Mouse (Mus musculus) bone marrow, adult 2 months (tissue): ENCODE results near the gene Ric8a. TPM values are rescaled to one million over a fixed set of nuclear protein-coding genes. Genes with fewer than 3 reads are reported as not detected.

Experiments
- H3K27ac ChIP-seq: fragments of 200-500 bp; 2 replicates; pipeline ENCODE4 v1.5.1; 2012; ENCODE audit warnings: low read depth, mild to moderate bottlenecking, control low read depth, inconsistent platforms, low read length; ENCODE audit not compliant: control insufficient read depth, poor library complexity, insufficient read depth
- H3K4me1 ChIP-seq: fragments of 200-500 bp; 2 replicates; pipeline ENCODE4 v1.6.1; 2011; ENCODE audit warnings: low read length; ENCODE audit not compliant: control insufficient read depth, insufficient read depth
- H3K4me3 ChIP-seq: fragments of 200-500 bp; replicated peaks from 2 replicates; pipeline ENCODE3; 2011; ENCODE audit warnings: mild to moderate bottlenecking, low read depth, low read length, control low read depth; ENCODE audit not compliant: control insufficient read depth
- CTCF ChIP-seq: fragments of 200-500 bp; IDR thresholded peaks from 2 replicates; pipeline ENCODE4 v1.5.1; 2011; ENCODE audit warnings: low read length, control low read depth; ENCODE audit not compliant: control insufficient read depth, insufficient read depth
- POLR2A ChIP-seq: fragments of 200-500 bp; IDR thresholded peaks from 2 replicates; pipeline ENCODE4 v1.6.1; 2011; ENCODE audit warnings: low read depth, mild to moderate bottlenecking, control low read depth, low read length, borderline replicate concordance; ENCODE audit not compliant: control insufficient read depth
- WGBS: fragments of 180-500 bp; shearing (Covaris S2); methylation state at CpG from one replicate; pipeline ENCODE4 v1.1.7; 2018; 5-methylcytosine and 5-hydroxymethylcytosine counted together
- polyA plus RNA-seq: library from polyadenylated mRNA; stranded (reverse); fragments of >200 nt; gene quantifications from 2 replicates; pipeline ENCODE4 v1.2.4, GENCODE M21; 2011; ENCODE audit warnings: low replicate concordance; ENCODE audit not compliant: missing spikeins, insufficient read depth, insufficient read length

Gene Ric8a
- polyA plus RNA-seq: 26.4 and 53.0 TPM in 2 replicates

- TF ChIP-seq POLR2A (peak; percentile 72; the same call in 1 of the 2 replicates), CTCF (no peak)
- Histone ChIP-seq H3K4me1 (peaks cover 6% of the 10 kb centered on the region; the same call in 1 of the 2 replicates), H3K4me3 (peak within 1 kb of the TSS; percentile 82), H3K27ac (peak within 1 kb of the TSS; percentile 88)
- WGBS: under 1% methylated on average over 50 of the region's 50 CpGs
Observed at GRCm38 (mm10) chr7:140856785-140857549, at the start of gene Ric8a. Gene Ric8a, plus strand, starts transcription at chr7:140856957.

- no peak for TF ChIP-seq POLR2A
- no peak; the same call in 1 of the 2 replicates for TF ChIP-seq CTCF
- 80% methylated on average over 6 of the region's 6 CpGs for WGBS
Observed at GRCm38 (mm10) chr7:140810496-140810895, 46.3 kb upstream of the Ric8a start.

GRCm38 (mm10) chr7:140811714-140812113, 45.0 kb upstream of the Ric8a start:
- Histone ChIP-seq H3K4me1 (no peaks in the 10 kb centered on the region), H3K4me3 (no peak overlapping the region), H3K27ac (no peak overlapping the region)
- TF ChIP-seq CTCF: no peak
- TF ChIP-seq POLR2A: no peak
- 82% methylated on average over 13 of the region's 13 CpGs for WGBS

More at GRCm38 (mm10) chr7:140810496-140810895, 46.3 kb upstream of the Ric8a start:
- Histone ChIP-seq H3K4me3 (no peak overlapping the region), H3K4me1 (no peaks in the 10 kb centered on the region), H3K27ac (no peak overlapping the region)

- H3K4me3 ChIP-seq: no peak overlapping the region
- H3K27ac ChIP-seq: no peak overlapping the region
- no peaks in the 10 kb centered on the region for H3K4me1 ChIP-seq
- no peak for TF ChIP-seq POLR2A
- no peak for TF ChIP-seq CTCF
- WGBS: 83% methylated on average over 12 of the region's 12 CpGs
Observed at GRCm38 (mm10) chr7:140812850-140813249, 43.9 kb upstream of the Ric8a start.

GRCm38 (mm10) chr7:140820173-140820572, 36.6 kb upstream of the Ric8a start:
- WGBS: 75% methylated on average over 4 of the region's 4 CpGs

GRCm38 (mm10) chr7:140821305-140821652, 35.5 kb upstream of the Ric8a start:
- no peak overlapping the region for H3K27ac ChIP-seq
- H3K4me3 ChIP-seq: no peak overlapping the region
- no peaks in the 10 kb centered on the region; the same call in 1 of the 2 replicates for H3K4me1 ChIP-seq
- no peak for TF ChIP-seq POLR2A
- no peak for TF ChIP-seq CTCF
- WGBS: 70% methylated on average over 5 of the region's 5 CpGs

More at GRCm38 (mm10) chr7:140820173-140820572, 36.6 kb upstream of the Ric8a start:
- Histone ChIP-seq H3K4me1 (no peaks in the 10 kb centered on the region; the same call in 1 of the 2 replicates), H3K27ac (no peak overlapping the region), H3K4me3 (no peak overlapping the region)
- no peak for TF ChIP-seq POLR2A
- no peak for TF ChIP-seq CTCF

- TF ChIP-seq POLR2A (no peak), CTCF (no peak)
- Histone ChIP-seq H3K4me1 (no peaks in the 10 kb centered on the region; the same call in 1 of the 2 replicates), H3K27ac (no peak within 1 kb of the TSS), H3K4me3 (peak within 1 kb of the TSS; percentile 20)
- 5% methylated on average over 21 of the region's 21 CpGs for WGBS
Observed at GRCm38 (mm10) chr7:140821653-140822329, 35.0 kb upstream of the Ric8a start, which contains the start of gene Zfp941. Gene Zfp941, minus strand, starts transcription at chr7:140822178.

- TF ChIP-seq POLR2A (no peak), CTCF (no peak)
- 83% methylated on average over 4 of the region's 4 CpGs for WGBS
Observed at GRCm38 (mm10) chr7:140822731-140823130, 34.0 kb upstream of the Ric8a start.

More at GRCm38 (mm10) chr7:140822731-140823130, 34.0 kb upstream of the Ric8a start:
- no peaks in the 10 kb centered on the region; the same call in 1 of the 2 replicates for H3K4me1 ChIP-seq
- no peak overlapping the region for H3K27ac ChIP-seq
- H3K4me3 ChIP-seq: no peak overlapping the region
